Mouse (Mus musculus): ENCODE data around the gene Spink4. TPM values are rescaled to one million over a fixed set of nuclear protein-coding genes. Genes with fewer than 3 reads are reported as not detected.
"Not testable (repeated sequence)": the region's sequence is repeated elsewhere in the genome, so short reads cannot be mapped to it uniquely, and the experiment has no call there.

The Spink4 gene
- polyA plus RNA-seq, 1 experiment, result not detected

DNA sequence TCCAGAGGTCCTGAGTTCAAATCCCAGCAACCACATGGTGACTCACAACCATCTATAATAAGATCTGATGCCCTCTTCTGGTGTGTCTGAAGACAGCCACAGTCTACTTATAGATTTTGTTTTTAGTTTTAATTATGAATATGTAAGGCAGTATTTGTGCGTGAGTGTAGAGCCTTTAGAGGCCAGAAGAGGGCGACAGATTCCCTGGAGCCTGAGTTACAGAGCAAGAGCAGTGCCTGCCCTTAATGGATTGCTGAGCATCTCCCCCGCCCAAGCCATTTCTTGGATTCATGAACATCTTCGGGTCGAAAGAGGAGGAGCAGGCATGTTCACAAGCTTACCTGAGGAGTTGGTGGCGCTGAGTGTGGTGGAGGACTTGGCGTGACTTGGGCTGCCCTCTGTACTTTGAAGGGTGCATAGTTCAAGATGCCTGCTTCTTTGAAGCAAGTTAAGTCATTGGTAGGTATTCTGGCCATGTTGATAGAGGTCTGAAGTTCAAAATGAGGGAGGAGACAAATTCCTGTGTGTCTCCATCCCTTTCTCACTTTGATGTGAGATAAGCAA, 3.2 kb upstream of the Spink4 start:
- TF ChIP-seq CTCF (IDR thresholded peaks at IDR 0.05; ENCODE audit: extremely low read depth, insufficient read depth, insufficient read length, insufficient replicate concordance) (no peak), POLR2A (IDR thresholded peaks at IDR 0.05; ENCODE audit: low read depth, low read length) (no peak)
- WGBS, result 95% methylated on average over 7 of the region's 7 CpGs
- Histone ChIP-seq H3K4me3 (ENCODE audit: extremely low read depth, insufficient read depth, insufficient read length) (no peak overlapping the region), H3K36me3 (ENCODE audit: control insufficient read depth, insufficient read depth, low read length) (no peaks in the 10 kb centered on the region), H3K27me3 (ENCODE audit: control insufficient read depth, insufficient read depth, low read length) (no peaks in the 10 kb centered on the region), H3K27ac (ENCODE audit: insufficient read depth, low read length) (no peak overlapping the region), H3K4me1 (ENCODE audit: control insufficient read depth, insufficient read depth, insufficient read length) (no peaks in the 10 kb centered on the region)
- DNase-seq (ENCODE audit: low read depth in 1 of 2, low spot score in 2 of 2), result no peak

DNA sequence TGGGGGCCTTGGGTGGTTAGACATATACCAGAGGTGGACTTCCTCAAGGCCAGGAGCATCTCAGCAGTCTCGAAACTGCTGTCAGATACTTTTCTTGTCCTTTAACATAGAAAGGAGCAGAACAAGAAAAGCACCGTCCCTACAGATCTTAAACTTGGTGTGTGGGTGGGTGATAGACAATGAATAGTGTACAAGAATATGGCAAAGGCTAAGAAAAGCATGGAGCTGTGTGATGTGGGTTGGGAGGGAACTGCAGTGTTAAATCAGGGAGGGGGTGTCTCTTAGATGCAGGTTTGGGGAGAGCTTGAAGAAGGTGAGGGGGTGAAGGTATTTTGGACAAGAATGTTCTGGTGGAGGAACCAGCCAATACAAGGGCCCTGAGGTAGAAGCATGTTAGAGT, 724 bp downstream of the Spink4 start:
- Histone ChIP-seq H3K27me3 (ENCODE audit: control insufficient read depth, insufficient read depth, low read length) (no peaks in the 10 kb centered on the region), H3K4me1 (ENCODE audit: control insufficient read depth, insufficient read depth, insufficient read length) (no peaks in the 10 kb centered on the region), H3K27ac (ENCODE audit: insufficient read depth, low read length) (no peak overlapping the region), H3K36me3 (ENCODE audit: control insufficient read depth, insufficient read depth, low read length) (no peaks in the 10 kb centered on the region), H3K4me3 (ENCODE audit: extremely low read depth, insufficient read depth, insufficient read length) (no peak overlapping the region)
- TF ChIP-seq POLR2A (IDR thresholded peaks at IDR 0.05; ENCODE audit: low read depth, low read length), result no peak
- no peak for TF ChIP-seq CTCF (IDR thresholded peaks at IDR 0.05; ENCODE audit: extremely low read depth, insufficient read depth, insufficient read length, insufficient replicate concordance)
- WGBS, result 79% methylated on average over 2 of the region's 2 CpGs
- DNase-seq (ENCODE audit: low read depth in 1 of 2, low spot score in 2 of 2), result no peak

DNA sequence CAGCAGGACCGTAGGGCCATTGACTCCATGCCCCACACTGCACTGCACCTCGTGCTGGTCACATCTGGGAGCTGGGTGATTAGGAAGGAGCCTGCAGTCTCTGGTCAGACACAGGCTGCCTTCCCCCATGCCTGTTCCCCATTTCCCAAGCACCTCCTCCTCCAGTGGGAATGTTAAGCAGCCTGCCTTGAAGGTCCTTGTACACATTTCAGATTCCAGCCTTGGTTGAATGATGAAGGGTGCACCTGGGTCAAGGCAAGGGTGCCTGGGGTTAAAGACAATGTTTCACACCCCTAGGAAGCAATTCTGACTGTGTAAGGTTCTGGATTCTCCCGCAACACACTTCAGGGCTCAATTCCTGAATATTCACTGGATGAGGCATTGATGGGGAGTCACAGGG, 1.4 kb downstream of the Spink4 start:
- DNase-seq (ENCODE audit: low read depth in 1 of 2, low spot score in 2 of 2), result no peak
- no peaks in the 10 kb centered on the region for H3K4me1 ChIP-seq (ENCODE audit: control insufficient read depth, insufficient read depth, insufficient read length)
- H3K27me3 ChIP-seq (ENCODE audit: control insufficient read depth, insufficient read depth, low read length), result no peaks in the 10 kb centered on the region
- H3K27ac ChIP-seq (ENCODE audit: insufficient read depth, low read length), result no peak overlapping the region
- no peak for TF ChIP-seq POLR2A (IDR thresholded peaks at IDR 0.05; ENCODE audit: low read depth, low read length)
- no peak overlapping the region for H3K4me3 ChIP-seq (ENCODE audit: extremely low read depth, insufficient read depth, insufficient read length)
- no peaks in the 10 kb centered on the region for H3K36me3 ChIP-seq (ENCODE audit: control insufficient read depth, insufficient read depth, low read length)
- 89% methylated on average over 3 of the region's 3 CpGs for WGBS

DNA sequence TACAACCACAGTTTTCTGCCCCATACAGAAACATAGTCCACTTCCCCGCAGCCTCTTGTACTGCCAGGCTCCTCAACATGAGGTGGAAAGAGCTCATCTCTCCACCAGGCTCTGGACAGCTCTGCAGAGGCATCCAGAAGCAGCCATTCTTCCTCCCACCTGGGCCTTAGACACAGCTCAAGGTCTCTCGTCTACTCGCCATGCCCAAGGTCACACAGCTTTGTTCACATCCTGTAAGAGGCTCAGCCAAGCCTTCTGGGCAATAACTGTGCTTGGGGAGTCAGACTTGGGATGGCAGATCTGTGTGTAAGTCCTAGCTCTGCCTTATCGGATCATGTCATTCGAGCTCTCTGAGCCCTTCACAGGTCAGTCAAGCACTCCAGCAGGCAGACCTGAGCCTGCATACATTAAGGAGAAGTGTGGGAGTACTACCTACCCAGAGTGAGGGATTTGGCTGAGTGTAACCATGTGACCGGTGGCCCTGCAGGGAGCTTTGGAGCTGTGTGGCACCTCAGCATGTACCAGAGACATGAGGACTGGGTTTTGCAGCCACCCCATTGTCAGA, 3.3 kb downstream of the Spink4 start:
- DNase-seq (ENCODE audit: low read depth in 1 of 2, low spot score in 2 of 2), result no peak
- Histone ChIP-seq H3K4me3 (ENCODE audit: extremely low read depth, insufficient read depth, insufficient read length) (no peak overlapping the region), H3K36me3 (ENCODE audit: control insufficient read depth, insufficient read depth, low read length) (no peaks in the 10 kb centered on the region), H3K27ac (ENCODE audit: insufficient read depth, low read length) (no peak overlapping the region), H3K27me3 (ENCODE audit: control insufficient read depth, insufficient read depth, low read length) (no peaks in the 10 kb centered on the region), H3K4me1 (ENCODE audit: control insufficient read depth, insufficient read depth, insufficient read length) (no peaks in the 10 kb centered on the region)
- TF ChIP-seq POLR2A (IDR thresholded peaks at IDR 0.05; ENCODE audit: low read depth, low read length) (no peak), CTCF (IDR thresholded peaks at IDR 0.05; ENCODE audit: extremely low read depth, insufficient read depth, insufficient read length, insufficient replicate concordance) (no peak)
- 85% methylated on average over 6 of the region's 6 CpGs for whole genome bisulfite sequencing

DNA sequence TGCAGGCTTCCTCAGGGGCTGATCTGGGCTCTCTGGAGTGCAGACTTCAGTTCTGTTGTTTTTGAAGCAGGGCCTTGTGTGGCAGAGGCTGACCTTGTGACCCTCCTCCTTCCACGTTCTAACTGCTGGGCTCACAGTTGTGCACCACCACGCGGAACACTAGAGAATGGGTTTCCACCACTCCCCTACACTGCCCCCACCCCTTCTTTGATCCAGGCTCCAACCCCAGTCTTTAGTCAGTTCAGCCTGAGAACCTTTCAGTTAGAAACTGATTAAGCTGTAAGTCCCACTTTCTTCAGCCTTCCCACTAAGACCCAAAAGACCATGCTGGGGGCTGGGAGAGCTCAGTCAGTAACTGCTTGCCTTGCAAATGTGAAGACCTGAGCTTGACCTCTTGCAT, 5.7 kb downstream of the Spink4 start:
- H3K36me3 ChIP-seq (ENCODE audit: control insufficient read depth, insufficient read depth, low read length), result no peaks in the 10 kb centered on the region
- no peak for TF ChIP-seq POLR2A (IDR thresholded peaks at IDR 0.05; ENCODE audit: low read depth, low read length)
- TF ChIP-seq CTCF (IDR thresholded peaks at IDR 0.05; ENCODE audit: extremely low read depth, insufficient read depth, insufficient read length, insufficient replicate concordance), result no peak
- H3K27ac ChIP-seq (ENCODE audit: insufficient read depth, low read length), result no peak overlapping the region
- H3K4me3 ChIP-seq (ENCODE audit: extremely low read depth, insufficient read depth, insufficient read length), result no peak overlapping the region
- 78% methylated on average over 3 of the region's 3 CpGs for WGBS
- no peaks in the 10 kb centered on the region for H3K4me1 ChIP-seq (ENCODE audit: control insufficient read depth, insufficient read depth, insufficient read length)
- DNase-seq (ENCODE audit: low read depth in 1 of 2, low spot score in 2 of 2), result no peak
- H3K27me3 ChIP-seq (ENCODE audit: control insufficient read depth, insufficient read depth, low read length), result no peaks in the 10 kb centered on the region

DNA sequence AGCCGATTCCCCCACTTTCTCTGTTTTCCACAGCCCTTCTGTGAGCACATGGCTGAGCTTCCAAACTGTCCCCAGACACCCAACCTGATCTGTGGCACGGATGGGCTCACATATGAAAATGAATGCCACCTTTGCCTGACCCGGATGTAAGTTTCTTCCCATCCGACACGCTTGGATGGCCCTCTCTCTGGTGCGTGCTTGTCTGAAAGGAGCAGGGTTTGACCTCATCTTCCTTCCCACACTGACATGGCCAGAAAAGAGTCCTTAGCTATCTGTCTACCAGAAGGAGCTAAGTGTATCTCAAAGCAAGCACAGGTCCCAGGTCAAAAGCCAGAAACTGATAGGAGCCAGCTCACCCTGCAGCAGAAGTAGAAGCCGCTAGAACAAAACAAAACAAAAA, 9.2 kb downstream of the Spink4 start:
- Histone ChIP-seq H3K36me3 (ENCODE audit: control insufficient read depth, insufficient read depth, low read length) (peaks cover 2% of the 10 kb centered on the region; the same call in 1 of the 2 replicates), H3K4me3 (ENCODE audit: extremely low read depth, insufficient read depth, insufficient read length) (no peak overlapping the region), H3K27me3 (ENCODE audit: control insufficient read depth, insufficient read depth, low read length) (no peaks in the 10 kb centered on the region), H3K4me1 (ENCODE audit: control insufficient read depth, insufficient read depth, insufficient read length) (no peaks in the 10 kb centered on the region), H3K27ac (ENCODE audit: insufficient read depth, low read length) (no peak overlapping the region)
- WGBS, result 81% methylated on average over 7 of the region's 7 CpGs
- TF ChIP-seq POLR2A (IDR thresholded peaks at IDR 0.05; ENCODE audit: low read depth, low read length) (no peak), CTCF (IDR thresholded peaks at IDR 0.05; ENCODE audit: extremely low read depth, insufficient read depth, insufficient read length, insufficient replicate concordance) (no peak)
- no peak for DNase-seq (ENCODE audit: low read depth in 1 of 2, low spot score in 2 of 2)

DNA sequence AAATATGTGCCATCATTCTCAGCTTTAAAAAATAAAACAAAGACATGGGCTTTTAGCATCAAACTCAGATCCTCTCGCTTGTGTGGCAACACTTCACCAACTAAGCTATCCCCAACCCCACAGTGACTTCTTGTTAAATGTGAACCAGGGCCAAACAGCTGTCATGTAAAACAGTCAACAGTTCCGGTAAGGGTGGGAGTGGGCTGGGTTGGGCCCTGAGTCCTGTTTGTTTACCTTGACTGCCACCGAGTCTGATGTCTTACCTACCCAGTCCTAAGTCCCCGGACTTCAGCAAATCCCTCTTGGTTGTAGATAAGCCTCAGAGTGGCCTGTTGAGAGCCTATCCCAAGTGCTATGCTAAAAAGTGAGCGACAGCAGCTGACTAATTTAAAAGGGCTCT, 13.8 kb downstream of the Spink4 start:
- WGBS, result 97% methylated on average over 5 of the region's 5 CpGs
- Histone ChIP-seq H3K27me3 (ENCODE audit: control insufficient read depth, insufficient read depth, low read length) (no peaks in the 10 kb centered on the region), H3K27ac (ENCODE audit: insufficient read depth, low read length) (no peak overlapping the region), H3K4me3 (ENCODE audit: extremely low read depth, insufficient read depth, insufficient read length) (no peak overlapping the region), H3K36me3 (ENCODE audit: control insufficient read depth, insufficient read depth, low read length) (peaks cover 15% of the 10 kb centered on the region), H3K4me1 (ENCODE audit: control insufficient read depth, insufficient read depth, insufficient read length) (no peaks in the 10 kb centered on the region)
- DNase-seq (ENCODE audit: low read depth in 1 of 2, low spot score in 2 of 2), result no peak
- TF ChIP-seq POLR2A (IDR thresholded peaks at IDR 0.05; ENCODE audit: low read depth, low read length) (no peak), CTCF (IDR thresholded peaks at IDR 0.05; ENCODE audit: extremely low read depth, insufficient read depth, insufficient read length, insufficient replicate concordance) (no peak)

DNA sequence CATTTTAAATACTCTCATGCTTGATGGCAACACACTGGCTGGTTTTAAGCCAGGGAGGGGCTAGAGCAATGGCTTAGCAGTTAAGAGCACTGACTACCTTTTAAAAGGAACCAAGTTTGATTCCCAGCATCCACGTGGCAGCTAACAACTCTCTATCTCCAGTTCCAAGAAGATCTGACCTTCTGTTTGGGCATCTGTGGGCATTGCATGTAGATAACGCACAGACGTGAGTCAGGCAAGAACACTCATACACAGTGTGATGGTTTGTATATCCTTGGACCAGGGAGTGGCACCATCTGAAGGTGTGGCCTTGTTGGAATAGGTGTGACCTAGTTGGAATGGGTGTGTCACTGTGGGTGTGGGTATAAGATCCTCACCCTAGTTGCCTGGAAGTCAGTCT, 14.5 kb downstream of the Spink4 start:
- not testable (repeated sequence) for H3K4me3 ChIP-seq (ENCODE audit: extremely low read depth, insufficient read depth, insufficient read length); DNase-seq (ENCODE audit: low read depth in 1 of 2, low spot score in 2 of 2); H3K27ac ChIP-seq (ENCODE audit: insufficient read depth, low read length); H3K4me1 ChIP-seq (ENCODE audit: control insufficient read depth, insufficient read depth, insufficient read length); H3K27me3 ChIP-seq (ENCODE audit: control insufficient read depth, insufficient read depth, low read length)
- 85% methylated on average over 3 of the region's 3 CpGs for WGBS
- H3K36me3 ChIP-seq (ENCODE audit: control insufficient read depth, insufficient read depth, low read length), result peaks cover 16% of the 10 kb centered on the region
